Mouse (Mus musculus) splenic B cell, adult 2 months (primary cell): ENCODE data around the gene Ankrd44.

ENCODE experiments used
- DNase-seq: peaks from one replicate; pipeline ENCODE4 v3.0.0-alpha.2; 2011; ENCODE audit warnings: low read depth, low spot score
- H3K27me3 ChIP-seq: 2 replicates; pipeline ENCODE4 v1.6.1; 2012; ENCODE audit warnings: mild to moderate bottlenecking, low read length, moderate library complexity, mixed read lengths; ENCODE audit not compliant: control insufficient read depth, poor library complexity, insufficient read depth, severe bottlenecking
- H3K36me3 ChIP-seq: 2 replicates; pipeline ENCODE4 v1.6.1; 2012; ENCODE audit warnings: mild to moderate bottlenecking, low read length, moderate library complexity, mixed read lengths; ENCODE audit not compliant: control insufficient read depth, poor library complexity, insufficient read depth, severe bottlenecking

Ankrd44 gene

GRCm38 (mm10) chr1:54911256-54911610 is 15.0 kb downstream of the Ankrd44 start:
- no peaks in the 10 kb centered on the region for H3K27me3 ChIP-seq
- no peak for DNase-seq
- no peaks in the 10 kb centered on the region for H3K36me3 ChIP-seq

GRCm38 (mm10) chr1:54910489-54911255 is 15.5 kb downstream of the Ankrd44 start:
- DNase-seq: no peak
- no peaks in the 10 kb centered on the region for H3K36me3 ChIP-seq
- no peaks in the 10 kb centered on the region for H3K27me3 ChIP-seq

GRCm38 (mm10) chr1:54908786-54909185 is 17.4 kb downstream of the Ankrd44 start:
- Histone ChIP-seq H3K36me3 (no peaks in the 10 kb centered on the region), H3K27me3 (no peaks in the 10 kb centered on the region)
- DNase-seq: no peak

- peak; percentile 43 for DNase-seq
- Histone ChIP-seq H3K27me3 (no peaks in the 10 kb centered on the region), H3K36me3 (peaks cover 2% of the 10 kb centered on the region; the same call in 1 of the 2 replicates)
Observed at GRCm38 (mm10) chr1:54907066-54907639, 19.0 kb downstream of the Ankrd44 start.

- no peak for DNase-seq
- Histone ChIP-seq H3K27me3 (no peaks in the 10 kb centered on the region), H3K36me3 (peaks cover 2% of the 10 kb centered on the region; the same call in 1 of the 2 replicates)
Observed at GRCm38 (mm10) chr1:54906322-54906721, 19.9 kb downstream of the Ankrd44 start.

- Histone ChIP-seq H3K27me3 (no peaks in the 10 kb centered on the region), H3K36me3 (peaks cover 2% of the 10 kb centered on the region; the same call in 1 of the 2 replicates)
- no peak for DNase-seq
Observed at GRCm38 (mm10) chr1:54905632-54906031, 20.6 kb downstream of the Ankrd44 start.

GRCm38 (mm10) chr1:54904165-54904564 is 22.0 kb downstream of the Ankrd44 start:
- H3K27me3 ChIP-seq: no peaks in the 10 kb centered on the region
- peaks cover 2% of the 10 kb centered on the region; the same call in 1 of the 2 replicates for H3K36me3 ChIP-seq
- DNase-seq: no peak

GRCm38 (mm10) chr1:54902689-54903246 is 23.4 kb downstream of the Ankrd44 start:
- H3K36me3 ChIP-seq: peaks cover 2% of the 10 kb centered on the region; the same call in 1 of the 2 replicates
- DNase-seq: no peak
- no peaks in the 10 kb centered on the region for H3K27me3 ChIP-seq

- no peak for DNase-seq
- H3K27me3 ChIP-seq: no peaks in the 10 kb centered on the region
- peaks cover 2% of the 10 kb centered on the region; the same call in 1 of the 2 replicates for H3K36me3 ChIP-seq
Observed at GRCm38 (mm10) chr1:54901084-54901483, 25.1 kb downstream of the Ankrd44 start.

GRCm38 (mm10) chr1:54899247-54899646 is 26.9 kb downstream of the Ankrd44 start:
- DNase-seq: no peak
- Histone ChIP-seq H3K27me3 (no peaks in the 10 kb centered on the region), H3K36me3 (peaks cover 2% of the 10 kb centered on the region; the same call in 1 of the 2 replicates)

GRCm38 (mm10) chr1:54898656-54899084 is 27.5 kb downstream of the Ankrd44 start:
- Histone ChIP-seq H3K27me3 (no peaks in the 10 kb centered on the region), H3K36me3 (peaks cover 2% of the 10 kb centered on the region; the same call in 1 of the 2 replicates)
- no peak for DNase-seq

- Histone ChIP-seq H3K27me3 (no peaks in the 10 kb centered on the region), H3K36me3 (peaks cover 2% of the 10 kb centered on the region; the same call in 1 of the 2 replicates)
- DNase-seq: no peak
Observed at GRCm38 (mm10) chr1:54897726-54898125, 28.5 kb downstream of the Ankrd44 start.

GRCm38 (mm10) chr1:54896109-54897085 is 29.8 kb downstream of the Ankrd44 start:
- Histone ChIP-seq H3K27me3 (no peaks in the 10 kb centered on the region), H3K36me3 (no peaks in the 10 kb centered on the region)
- peak; percentile 69 for DNase-seq

- peak; percentile 61 for DNase-seq
- H3K36me3 ChIP-seq: no peaks in the 10 kb centered on the region
Observed at GRCm38 (mm10) chr1:54888449-54888848, 37.7 kb downstream of the Ankrd44 start.

More at GRCm38 (mm10) chr1:54888449-54888848, 37.7 kb downstream of the Ankrd44 start:
- H3K27me3 ChIP-seq: no peaks in the 10 kb centered on the region
